Mouse (Mus musculus) 3T3-L1 (cell line): ENCODE measurements around the gene Mlkl.

Experiments
- DNase-seq: peaks from one replicate; pipeline ENCODE4 v3.0.0-alpha.2; 2015; ENCODE audit warnings: low read depth, low spot score

Mlkl gene

DNA sequence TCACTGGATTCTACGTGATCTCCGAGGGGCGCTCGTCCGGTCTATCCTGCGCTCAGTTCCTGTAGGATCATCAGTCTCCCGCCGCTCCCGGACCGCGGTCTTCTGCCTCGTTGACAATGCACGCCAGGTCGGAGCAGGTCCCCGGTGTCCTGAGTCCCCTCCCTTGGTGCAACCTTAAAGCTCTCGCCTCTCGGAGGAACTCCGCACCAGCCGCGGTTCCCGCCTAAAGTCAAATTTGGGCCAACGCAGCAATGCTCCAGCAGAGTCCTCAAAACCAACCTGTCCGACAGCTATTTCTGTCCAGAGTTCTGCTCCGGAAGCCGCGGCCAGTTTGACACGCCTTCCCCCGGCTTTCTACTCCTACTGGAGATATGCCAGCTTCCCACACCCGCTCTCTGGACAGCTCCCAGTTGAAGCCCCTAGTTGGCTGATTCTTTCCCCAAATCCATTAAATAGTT is at the start of gene Mlkl:
Gene Mlkl (minus strand): TSS at position 288 of the 458 bp plus-strand sequence.
- peak; percentile 90 for DNase-seq

DNA sequence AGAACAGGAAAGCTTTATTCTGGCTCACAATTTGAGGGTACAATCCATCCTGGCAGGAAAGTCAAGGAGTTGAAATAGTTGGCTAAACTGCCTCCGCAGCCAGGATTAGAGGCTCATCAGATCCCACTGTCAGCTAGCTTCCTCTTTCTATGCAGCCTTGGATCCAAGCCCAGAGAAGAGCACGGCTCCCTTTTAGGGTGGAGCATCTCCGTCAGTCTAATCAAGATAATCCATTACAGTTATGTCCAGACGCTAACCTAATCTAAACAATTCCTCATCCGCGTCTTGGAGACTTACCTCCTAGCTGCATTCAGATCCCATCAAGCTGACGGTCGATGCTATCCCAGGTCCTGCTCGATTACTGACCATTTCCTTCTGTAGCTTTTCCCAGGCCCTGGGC is 47.9 kb upstream of the Mlkl start:
- no peak for DNase-seq

DNA sequence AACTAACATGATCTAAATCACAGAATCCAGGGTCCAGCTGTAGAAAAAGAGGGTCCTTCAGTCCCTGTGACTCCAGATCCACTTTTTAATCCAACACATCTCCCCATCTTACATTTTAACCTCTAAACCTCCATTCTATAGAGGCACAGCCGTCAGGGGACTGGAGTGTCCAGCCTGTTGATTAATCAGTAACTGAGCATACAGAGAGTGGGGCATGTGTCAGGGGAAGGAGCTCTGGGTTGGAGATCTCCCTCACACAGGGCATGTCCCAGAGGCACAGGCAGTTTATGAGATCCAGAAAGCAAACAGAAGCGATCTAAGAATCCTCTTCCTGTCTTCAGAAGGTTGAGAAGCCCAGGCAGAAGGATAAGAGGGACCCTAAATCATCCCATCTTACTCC is 46.7 kb upstream of the Mlkl start:
- no peak for DNase-seq

DNA sequence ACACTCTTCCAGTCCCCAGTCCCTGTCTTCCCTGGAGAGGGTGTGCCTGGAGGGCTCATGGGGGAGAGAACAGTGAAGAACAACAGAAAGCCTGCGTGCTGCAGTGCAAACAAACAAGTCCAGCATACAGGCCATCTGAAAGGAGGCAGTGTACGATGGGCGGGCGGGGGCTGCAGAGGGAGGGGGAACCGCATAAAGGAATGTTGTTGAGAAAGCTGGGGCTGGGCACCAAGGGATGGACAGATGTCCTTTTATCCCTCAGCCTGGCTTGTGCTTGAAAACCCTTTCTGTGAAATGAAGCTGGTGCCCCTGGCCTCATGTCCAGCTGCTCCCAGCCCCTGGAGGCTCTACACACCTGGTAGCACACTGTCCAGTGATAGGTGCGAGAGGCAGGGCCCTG is 37.2 kb upstream of the Mlkl start:
- no peak for DNase-seq

DNA sequence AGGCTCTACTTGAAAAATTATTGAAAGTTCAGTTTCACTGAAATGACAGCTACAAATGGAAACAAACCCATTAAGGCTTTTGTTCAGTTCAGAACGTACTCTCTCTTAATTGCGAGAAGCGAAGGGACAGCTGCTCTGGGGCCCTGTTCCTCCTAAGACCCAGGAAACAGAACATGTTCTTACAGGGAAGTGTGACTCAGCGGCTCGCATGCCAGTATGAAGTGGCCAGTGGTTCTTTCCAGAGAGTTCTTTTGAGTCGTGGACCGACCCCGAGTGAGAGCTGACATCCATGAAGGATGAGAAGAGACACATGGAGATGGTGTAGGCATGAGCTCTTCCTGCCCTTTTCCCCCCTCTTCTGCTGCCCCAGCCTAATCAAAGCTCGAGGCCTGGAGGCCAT is 31.7 kb upstream of the Mlkl start:
- DNase-seq = peak; percentile 54

DNA sequence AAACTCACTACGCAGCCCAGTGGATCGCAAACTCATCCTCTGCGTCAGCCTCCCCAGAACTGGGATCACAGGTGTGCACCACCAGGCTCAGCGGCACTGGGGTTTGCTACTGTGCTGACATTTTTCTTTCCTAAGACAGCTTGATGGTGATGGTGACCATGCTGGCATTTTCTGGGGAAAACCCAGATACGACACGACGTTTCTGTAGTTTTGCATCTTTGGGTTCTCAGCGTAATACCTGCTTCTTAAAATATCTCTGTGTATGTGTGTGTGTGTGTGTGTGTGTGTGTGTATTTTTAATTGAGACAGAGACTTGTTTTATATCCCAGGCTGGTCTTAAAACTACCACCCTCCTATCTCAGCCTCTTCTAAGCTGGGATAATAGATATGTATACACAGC is 29.4 kb upstream of the Mlkl start:
- no peak for DNase-seq

DNA sequence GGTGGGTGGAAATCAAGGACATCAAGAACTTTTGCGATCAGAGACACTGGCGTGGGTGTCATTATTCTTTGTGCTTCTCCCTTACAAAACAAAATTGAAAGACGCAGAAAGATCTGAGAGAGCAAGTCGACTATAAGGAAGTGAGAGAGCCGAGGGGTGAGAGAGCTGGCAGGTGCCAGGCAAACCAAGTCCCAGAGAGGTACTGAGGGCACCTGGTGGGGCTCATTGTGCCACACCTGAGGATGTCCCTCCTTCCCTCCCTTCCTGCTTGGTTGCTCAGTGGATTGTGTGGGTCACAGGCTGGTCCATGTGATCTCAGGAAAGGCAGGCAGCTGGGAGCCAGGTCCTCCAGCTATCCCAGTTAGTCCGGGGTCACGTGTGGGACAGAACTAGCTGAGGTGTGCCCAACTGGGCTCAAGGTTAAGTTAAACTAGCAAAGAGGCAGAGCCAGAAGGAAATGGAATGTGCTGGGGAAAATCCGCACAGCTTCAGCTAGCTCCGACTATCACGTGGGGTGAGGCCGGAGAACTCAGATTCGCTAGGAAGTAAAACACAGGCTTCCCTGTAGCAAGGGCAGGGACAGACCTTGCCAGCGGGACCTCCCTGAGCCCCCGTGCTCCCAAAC is 28.7 kb upstream of the Mlkl start:
- DNase-seq = no peak

DNA sequence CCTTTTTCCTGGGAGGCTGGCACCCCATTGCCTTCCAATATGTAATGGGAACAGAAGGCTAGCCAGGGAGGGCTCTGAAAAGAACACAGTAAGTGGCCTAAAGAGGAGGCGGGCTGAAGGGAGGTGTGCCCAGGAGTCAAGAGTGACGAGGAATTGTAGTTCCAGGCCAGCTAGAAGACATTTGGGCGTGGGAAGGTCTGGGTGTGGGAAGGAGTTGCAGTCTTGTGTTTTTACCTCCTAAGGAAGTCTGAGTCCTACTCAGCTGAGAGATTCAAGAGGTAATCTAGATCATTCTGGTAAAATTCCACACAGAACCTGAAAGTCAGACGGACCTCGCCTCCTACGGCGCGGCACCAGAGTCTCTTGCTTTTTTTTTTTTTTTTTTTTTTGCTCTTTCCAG is 25.5 kb upstream of the Mlkl start:
- no peak for DNase-seq

DNA sequence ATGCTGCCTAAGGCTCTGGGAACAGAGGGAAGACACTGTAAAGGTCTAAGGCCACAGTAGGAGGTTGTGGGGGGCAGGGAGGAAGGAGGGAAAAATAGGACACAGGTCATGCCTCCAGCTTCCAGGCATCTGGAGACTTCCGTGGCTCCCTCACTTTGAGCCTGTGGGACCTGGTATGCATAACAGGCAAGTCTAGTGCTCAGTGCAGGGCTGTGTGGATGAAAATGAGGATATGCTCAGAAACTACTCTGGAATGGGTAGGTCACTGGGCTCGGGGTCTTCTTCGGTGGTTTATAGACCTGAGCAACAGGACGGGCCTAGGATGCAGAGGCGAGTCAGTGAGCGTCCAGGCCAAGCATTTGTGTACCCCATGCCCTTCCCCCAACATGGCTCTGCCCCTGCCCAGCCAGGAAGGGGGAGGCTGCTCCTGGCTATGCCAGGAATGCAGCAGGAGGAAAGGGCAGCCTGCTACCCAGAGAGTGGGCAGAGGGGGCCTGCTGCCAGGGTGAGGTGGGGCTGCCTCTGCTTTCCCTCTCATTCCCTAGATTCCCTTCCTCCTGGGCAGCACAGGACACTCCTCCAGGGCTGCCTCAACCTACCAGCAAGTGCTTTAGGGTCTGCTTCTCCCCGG is 22.7 kb upstream of the Mlkl start:
- DNase-seq = no peak

DNA sequence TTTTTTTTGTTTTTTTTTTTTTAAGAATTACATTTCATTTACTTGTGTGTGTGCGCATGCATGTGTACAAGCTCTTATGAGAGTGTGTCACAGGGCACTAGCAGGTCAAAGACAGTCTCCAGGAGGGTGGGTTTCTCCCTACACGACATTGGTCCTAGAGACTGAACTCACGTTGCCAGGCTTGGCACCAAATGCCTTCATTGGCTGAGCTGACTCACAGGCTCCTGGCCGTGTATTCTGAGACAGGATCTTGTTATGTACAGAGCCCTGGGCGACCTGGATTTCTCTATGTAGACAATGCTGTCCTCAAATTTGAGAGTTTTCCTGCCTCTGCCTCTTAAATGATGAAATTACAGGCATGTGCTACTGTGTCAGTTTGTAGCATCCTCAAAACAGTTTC is 22.0 kb upstream of the Mlkl start:
- peak; percentile 46 for DNase-seq

DNA sequence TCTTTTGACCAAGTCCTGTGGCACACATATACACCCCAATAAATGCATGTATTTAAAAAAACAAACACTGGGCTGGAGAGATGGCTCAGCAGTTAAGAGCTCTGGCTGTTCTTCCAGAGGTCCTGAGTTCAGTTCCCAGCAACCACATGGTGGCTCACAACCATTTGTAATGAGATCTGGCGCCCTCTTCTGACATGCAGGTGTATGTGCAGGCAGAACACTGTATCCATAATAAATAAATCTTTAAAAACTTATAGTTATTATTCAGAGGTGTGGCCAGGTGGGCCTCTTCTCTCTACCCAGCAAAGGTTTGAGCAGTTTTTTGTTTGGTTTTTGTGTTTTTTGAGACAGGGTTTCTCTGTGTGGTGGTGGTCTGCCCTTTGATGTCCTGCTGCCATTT is 20.9 kb upstream of the Mlkl start:
- no peak for DNase-seq

DNA sequence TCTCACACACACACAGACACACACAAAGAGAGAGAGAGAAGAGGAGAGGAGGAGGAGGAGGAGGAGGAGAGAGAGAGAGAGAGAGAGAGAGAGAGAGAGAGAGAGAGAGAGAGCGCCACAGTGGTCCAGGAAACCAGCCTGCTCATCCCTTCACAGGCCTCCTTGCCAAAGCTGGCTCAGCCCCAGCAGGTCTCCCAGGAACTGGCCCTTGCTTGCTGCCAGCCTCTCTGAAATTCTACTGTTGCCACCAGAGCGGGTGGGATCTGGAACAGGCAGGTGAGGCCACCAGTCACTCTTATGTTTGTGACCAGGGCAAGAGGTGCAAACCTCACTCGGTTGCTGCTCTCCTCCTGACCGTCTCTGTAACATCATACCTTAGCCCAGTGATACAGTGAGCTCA is 19.5 kb upstream of the Mlkl start:
- no peak for DNase-seq

DNA sequence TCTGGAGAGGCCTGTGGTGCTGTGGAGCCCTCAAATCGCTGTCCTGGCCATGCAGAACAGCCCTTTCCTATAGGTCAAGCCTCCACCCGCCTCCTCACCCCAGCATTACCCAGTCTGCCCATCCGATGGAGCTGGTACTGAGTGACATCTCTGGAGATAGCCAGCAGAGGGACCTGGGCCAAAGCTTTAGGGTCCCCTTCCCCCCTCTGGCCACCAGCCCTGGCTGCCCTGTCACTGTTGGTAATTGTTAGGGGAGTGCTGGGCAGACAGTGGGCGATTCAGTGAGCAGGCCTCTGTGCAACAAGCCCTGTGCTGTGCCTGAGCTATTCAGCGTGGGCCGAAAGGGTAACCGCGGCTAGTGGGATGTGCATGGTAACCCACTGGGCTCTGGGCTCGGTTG is 15.5 kb upstream of the Mlkl start:
- DNase-seq = no peak

DNA sequence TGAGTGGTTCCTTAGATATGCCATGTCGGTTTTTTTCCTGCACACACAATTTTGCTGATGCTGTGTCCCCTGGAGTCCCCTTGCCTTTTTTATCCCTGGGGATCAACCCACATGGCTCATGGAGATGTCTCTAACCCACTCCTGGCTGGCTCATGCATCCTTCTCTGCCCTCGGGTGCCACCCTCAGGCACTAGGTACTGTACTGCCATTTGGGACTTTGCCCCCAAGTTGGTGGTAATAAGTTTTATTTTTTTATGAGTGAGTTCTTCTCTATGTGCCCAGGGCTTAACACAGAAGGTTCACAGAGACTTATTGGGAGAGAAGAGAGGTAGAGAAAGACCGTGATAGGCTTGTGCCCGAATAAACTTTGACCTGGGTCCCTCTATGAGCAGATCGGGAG is 14.3 kb upstream of the Mlkl start:
- DNase-seq = no peak

DNA sequence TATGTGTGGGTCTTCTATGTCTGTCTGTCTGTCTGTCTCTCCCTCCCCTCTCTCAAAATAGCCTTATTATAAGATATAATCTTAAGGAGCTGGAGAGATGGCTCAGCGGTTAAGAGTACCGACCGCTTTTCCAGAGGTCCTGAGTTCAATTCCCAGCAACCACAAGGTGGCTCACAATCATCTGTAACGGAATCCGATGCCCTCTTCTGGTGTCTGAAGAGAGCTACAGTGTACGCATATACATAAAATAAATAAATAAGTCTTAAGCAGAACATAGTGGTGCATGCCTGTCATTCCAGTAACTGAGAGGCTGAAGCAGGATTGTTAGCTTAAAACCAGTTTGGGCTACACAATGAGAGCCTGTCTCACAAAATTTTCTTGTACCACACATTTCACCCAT is 12.6 kb upstream of the Mlkl start:
- DNase-seq = peak; percentile 44

DNA sequence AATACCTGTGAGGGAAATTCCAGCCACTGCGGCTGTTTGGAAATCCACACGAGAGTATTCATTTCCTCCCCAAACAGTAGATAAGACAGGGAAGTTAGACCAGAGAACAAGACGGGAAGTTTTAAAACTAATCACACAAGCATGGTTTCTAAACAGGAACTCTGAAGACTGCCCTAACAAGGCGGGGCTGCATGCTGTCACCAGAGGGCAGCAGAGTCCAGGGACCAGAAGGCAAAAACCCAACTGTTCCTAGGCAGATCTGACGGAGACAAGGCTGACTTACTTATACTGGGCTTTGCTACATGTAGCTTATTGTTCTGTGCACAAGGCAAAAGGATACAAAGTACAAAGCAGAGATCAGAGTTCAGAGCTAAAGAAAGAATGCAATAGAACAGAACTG is 5.2 kb upstream of the Mlkl start:
- peak; percentile 93 for DNase-seq

DNA sequence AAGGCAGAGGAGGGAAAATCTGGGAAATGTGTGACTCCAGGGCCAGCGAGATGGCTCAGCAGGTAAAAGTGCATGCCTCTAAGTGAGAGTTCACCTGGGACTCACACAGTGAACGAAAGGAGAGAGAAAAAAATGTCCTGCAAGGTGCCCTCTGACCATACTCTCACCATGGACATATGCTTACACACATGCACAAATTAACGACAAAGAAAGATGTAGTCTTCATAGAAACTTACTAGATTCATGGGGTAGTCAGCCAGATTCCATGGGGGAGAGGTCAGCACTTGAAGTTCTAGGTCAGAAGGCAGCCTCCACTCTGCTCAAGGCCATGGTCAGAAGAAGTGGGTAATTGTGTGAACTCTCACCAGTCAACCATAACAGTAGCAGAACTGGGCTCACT is 2.2 kb upstream of the Mlkl start:
- DNase-seq = no peak

DNA sequence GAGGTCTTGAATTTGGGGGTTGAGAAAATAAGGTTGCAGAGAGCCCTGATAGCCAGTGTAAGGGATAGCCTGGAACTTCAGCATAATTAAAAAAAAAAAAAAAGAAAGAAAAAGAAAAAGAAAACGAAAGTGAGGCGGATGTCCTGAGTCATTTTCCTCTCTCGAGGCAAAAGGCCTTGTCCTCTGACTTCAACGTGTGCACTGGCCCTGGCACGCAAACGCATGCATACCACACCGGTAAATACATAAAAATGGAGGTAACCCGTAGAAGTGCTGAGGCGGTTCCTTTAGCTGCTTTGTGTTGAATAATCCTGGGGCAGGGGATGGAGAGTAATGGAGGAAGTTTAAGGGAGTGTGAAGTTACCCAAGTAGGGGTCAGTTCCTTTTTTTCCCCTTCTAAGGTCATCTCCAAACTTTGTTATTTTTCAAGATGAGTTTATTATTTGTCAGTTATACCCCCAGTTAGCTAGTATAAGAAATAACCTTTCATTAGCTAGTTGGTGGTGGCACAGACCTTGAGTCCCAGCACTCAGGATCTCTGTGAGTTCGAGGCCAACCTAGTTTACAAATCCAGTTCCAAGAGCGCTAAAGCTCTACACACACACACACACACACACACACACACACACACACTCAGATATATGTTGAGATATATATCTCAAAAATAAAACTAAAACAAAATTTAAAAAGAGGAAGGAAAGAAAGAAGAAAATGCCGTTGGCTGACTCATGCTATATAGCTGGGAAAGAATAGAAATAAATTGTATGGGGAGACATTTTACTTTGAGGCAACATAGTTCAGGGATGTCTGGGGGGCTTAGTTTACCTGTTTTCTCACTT is 612 bp upstream of the Mlkl start:
- no peak for DNase-seq

DNA sequence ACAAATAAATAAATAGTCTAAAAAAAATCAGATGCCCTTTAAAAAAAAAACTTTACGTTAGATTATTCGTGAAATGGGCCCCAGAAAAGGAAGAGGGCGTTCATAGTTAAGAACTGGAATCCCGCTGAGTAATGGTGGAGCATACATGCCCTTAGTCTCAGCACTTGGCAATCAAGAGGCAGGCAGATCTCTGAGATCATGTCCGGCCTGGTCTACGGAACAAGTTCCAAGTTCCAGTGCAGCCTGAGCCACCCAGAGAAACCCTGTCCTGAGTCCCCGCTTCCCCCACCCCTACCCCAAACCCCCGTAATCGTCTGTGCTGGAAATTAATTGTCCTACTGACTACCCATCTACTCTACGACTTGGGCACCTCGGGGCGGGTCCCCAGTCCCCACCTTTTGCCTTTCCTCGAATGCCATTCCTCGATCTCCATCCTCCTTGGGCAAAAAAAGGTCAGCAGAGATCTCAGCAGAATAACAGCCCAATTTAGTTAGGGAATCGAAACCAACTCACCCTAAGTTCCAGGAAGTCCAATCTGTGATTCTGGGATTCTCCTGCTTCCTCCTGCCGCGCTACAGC is 577 bp downstream of the Mlkl start:
- DNase-seq = peak; percentile 55

DNA sequence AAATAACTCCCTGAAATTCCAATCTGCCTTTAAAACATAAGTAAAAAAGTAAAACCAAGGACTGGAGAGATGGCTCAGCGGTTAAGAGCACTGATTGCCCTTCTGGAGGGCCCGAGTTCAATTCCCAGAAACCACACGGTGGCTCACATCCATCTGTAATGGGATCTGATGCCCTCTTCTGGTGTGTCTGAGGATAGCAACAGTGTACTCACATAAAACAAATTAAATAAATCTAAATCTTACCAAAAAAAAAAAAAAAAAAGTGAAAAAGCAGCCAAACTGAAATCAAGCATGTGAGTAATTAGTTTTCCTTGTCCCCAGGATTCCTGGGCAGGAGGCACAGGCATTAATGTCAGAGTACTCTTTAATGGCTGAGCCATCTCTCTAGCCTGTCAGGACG is 1.3 kb downstream of the Mlkl start:
- DNase-seq = peak; percentile 23

DNA sequence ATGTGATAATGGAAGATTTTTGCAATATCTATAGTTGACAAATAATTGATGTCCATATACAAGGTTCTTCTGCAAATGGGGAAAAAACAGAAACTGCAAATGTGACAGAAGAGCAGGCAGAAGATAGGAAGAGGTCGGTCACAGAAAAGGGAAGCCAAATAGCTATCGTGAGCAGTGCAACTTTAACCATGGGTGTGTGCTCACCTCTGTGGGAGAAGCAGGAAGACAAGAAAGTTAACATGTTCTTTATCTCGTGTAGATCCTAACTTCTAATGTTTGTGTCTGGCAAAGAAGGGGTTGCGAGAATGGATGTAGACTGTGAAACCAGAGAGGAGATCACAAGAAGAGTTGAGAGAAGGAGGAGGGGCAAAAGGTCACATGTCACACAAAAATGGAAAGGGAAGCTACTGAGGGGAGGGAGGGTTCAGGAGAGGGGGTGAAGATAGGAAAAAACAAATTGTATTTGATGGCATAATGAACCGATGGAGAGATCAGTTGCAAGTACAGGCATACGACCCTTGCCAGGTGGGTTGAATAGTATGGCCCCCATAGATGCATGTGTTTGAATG is 12.7 kb downstream of the Mlkl start:
- no peak for DNase-seq

DNA sequence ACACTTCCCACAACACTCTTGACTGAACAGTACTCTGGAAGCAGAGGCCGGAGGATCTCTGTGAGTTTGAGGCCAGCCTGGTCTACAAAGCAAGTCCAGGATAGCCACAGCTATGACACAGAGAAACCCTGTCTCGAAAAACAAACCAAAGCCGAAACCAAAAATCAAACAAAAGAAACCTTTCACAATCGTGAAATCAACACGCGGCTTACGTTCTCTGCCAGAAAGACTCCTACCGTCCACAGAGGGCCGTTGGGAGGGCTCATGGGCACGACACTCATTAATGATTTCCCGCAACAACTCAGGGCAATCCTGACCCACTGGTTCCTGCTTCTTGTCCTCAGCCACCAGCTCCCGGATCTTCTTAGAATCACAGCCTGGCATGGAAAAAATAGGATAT is 23.2 kb downstream of the Mlkl start:
- no peak for DNase-seq
